Mouse (Mus musculus) E14TG2a.4 (cell line): ENCODE results near the gene Etfdh.

Experiments used
- CTCF ChIP-seq: conservative IDR thresholded peaks from 2 replicates; pipeline ENCODE4 v1.5.1; 2014; ENCODE audit warnings: low read length
- POU5F1 ChIP-seq: IDR thresholded peaks from 2 replicates; pipeline ENCODE4 v1.6.1; 2014; ENCODE audit warnings: low read length, borderline replicate concordance

DNA sequence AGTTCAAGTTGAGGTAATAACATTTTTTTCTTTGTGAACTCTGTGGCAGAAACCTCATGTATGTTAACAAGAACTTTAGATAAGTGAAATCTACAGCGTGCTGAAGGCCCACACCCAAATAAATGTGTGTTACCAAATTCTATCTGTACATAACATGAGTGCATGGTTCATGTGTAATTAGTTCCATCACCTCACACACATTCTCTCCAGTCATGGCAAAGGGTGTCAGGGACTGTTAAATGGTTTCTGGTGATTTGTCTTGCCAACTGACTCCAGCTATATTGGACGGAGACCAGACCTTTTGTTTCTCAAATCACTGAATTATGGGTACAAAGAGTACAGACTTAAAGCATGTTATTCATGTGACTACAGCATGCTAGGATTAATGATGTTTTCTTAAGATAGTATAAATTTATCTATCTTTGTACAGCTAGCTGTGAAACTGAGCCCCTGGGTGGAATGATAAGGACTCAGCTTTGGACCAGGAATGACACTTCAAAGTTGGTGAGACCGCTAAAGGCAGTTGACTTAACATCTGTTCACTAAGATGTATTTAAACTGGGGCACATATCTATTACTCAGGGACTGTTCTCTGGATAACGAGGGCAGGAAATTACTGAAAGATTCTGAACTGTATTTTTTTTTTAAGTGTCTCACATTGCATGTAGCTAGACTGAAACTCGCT is 49.3 kb downstream of the Etfdh start:
- TF ChIP-seq CTCF, result no peak
- TF ChIP-seq POU5F1, result no peak
